Mouse (Mus musculus) macrophage (primary cell): ENCODE measurements around the gene Mta1. TPM values are rescaled to one million over a fixed set of nuclear protein-coding genes. Genes with fewer than 3 reads are reported as not detected.
A peak's percentile ranks its signal among the peaks of the same experiment; 100 is the strongest.

Experiments used
- H3K27ac ChIP-seq: fragments of 350-480 bp; formaldehyde crosslinking; 2 replicates; pipeline ENCODE4 v1.9.0; 2021
- H3K36me3 ChIP-seq: fragments of 350-480 bp; formaldehyde crosslinking; 2 replicates; pipeline ENCODE4 v1.9.0; 2021; ENCODE audit errors: inconsistent target
- H3K4me3 ChIP-seq: fragments of 350-480 bp; formaldehyde crosslinking; 2 replicates; pipeline ENCODE4 v1.9.0; 2021; ENCODE audit errors: inconsistent target
- H3K79me2 ChIP-seq: fragments of 350-480 bp; formaldehyde crosslinking; 2 replicates; pipeline ENCODE4 v1.9.0; 2021; ENCODE audit errors: inconsistent target
- WGBS: methylation state at CpG from one replicate; pipeline ENCODE4 v1.1.7; 2026; ENCODE audit warnings: inconsistent platforms; ENCODE audit not compliant: missing documents; 5-methylcytosine and 5-hydroxymethylcytosine counted together
- polyA plus RNA-seq: library from polyadenylated mRNA; stranded (reverse); fragments of 250-400 nt; gene quantifications from 3 replicates; pipeline ENCODE4 v1.2.4, GENCODE M21; 2018; ENCODE audit warnings: inconsistent platforms

Gene Mta1
- polyA plus RNA-seq, 1 experiment from 2014 or later: 28.3 TPM

DNA sequence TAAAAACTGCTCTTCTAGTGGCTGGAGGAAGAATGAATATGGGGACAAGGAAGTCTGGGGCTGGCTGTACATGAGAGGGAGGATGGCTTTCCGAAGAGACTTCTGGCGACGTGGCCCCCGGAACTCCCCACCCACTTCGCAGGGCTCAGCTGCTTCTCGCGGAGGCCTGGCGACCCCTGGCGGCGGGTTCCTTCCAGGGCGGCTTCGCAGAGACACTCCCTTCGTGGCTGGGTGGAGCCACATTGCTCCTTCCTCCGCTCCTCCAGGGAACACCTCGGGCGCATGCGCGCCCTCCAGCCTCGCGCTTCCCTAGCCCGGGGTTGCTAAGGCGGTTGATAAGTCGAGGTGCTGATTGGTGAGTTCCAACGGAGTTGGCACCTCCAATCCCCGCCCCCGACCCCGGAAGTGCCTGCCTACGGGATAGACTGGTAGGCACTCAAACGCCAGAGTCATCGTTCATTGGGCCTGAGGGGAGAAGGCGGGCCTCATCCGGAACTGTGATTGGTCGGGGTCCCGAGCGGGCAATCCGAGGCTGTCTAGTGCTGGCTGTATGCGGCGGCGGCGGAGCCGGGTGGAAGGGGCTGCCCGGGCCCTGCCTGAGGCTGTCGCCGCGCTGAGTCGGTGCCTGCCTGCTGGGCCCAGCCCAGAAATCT is 57.9 kb downstream of the Mta1 start, which contains the start of gene Tedc1:
Tedc1 (plus strand) TSS at position 535 of the 653 bp plus-strand sequence.
- peak within 1 kb of the TSS; percentile 76 for H3K4me3 ChIP-seq
- WGBS: under 1% methylated on average over 35 of the region's 46 CpGs
- peak within 1 kb of the TSS; percentile 80 for H3K27ac ChIP-seq
- peaks cover 15% of the 10 kb centered on the region for H3K79me2 ChIP-seq
- no peaks in the 10 kb centered on the region for H3K36me3 ChIP-seq

GRCm38 (mm10) chr12:113156540-113156929 is 58.5 kb downstream of the Mta1 start:
- 2% methylated on average over 23 of the region's 23 CpGs for WGBS
- Histone ChIP-seq H3K4me3 (peak overlapping the region; percentile 76), H3K79me2 (peaks cover 15% of the 10 kb centered on the region), H3K36me3 (no peaks in the 10 kb centered on the region), H3K27ac (peak overlapping the region; percentile 35; the same call in 1 of the 2 replicates)

DNA sequence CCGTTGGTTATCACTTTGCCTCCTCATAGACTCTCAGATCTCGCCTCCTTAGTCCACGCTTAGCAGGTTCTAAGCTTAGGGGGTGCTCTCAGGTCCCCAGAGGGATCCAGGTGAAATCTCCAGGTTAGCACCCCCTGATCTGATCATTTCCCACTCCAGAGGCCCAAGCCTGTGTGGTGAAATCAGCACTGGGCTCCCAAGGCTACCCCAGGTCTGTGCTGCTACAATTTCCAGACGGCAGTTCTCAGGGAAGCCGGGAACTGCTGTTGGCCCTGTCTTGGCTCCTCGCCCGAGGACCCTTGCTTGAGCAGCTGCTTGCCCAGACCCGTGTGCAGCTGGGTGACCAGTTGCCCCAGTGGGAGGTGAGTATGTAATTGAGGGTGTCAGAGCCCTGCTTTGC is 58.9 kb downstream of the Mta1 start:
- H3K36me3 ChIP-seq: no peaks in the 10 kb centered on the region
- H3K79me2 ChIP-seq: peaks cover 14% of the 10 kb centered on the region
- no peak overlapping the region for H3K27ac ChIP-seq
- 66% methylated on average over 8 of the region's 8 CpGs for WGBS
- peak overlapping the region; percentile 76 for H3K4me3 ChIP-seq

GRCm38 (mm10) chr12:113157521-113157920 is 59.4 kb downstream of the Mta1 start:
- 96% methylated on average over 8 of the region's 8 CpGs for WGBS
- no peak overlapping the region for H3K4me3 ChIP-seq
- H3K27ac ChIP-seq: no peak overlapping the region
- H3K79me2 ChIP-seq: peaks cover 9% of the 10 kb centered on the region
- no peaks in the 10 kb centered on the region for H3K36me3 ChIP-seq

DNA sequence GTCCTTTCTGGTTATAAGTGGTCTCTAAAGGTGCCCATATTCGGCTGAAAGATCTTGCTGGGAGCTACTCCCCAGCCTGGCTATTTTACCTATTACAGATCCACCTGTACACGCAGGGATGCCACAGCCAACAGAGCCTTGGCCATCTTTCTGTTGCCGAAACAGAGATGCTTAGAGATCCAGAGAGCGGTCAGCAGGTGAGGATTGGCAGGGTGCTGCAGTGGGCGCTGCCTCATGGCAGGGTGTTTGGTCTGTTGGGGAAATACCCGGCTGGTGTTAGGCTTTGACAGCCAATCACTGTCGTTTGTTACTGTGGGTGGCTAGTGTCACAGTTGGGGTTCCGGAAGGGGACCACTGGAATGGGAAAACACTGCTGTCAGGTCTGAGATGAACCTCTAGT is 59.9 kb downstream of the Mta1 start:
- Histone ChIP-seq H3K27ac (no peak overlapping the region), H3K79me2 (peaks cover 4% of the 10 kb centered on the region), H3K36me3 (no peaks in the 10 kb centered on the region), H3K4me3 (no peak overlapping the region)
- WGBS: 92% methylated on average over 8 of the region's 8 CpGs

- Histone ChIP-seq H3K27ac (no peak overlapping the region), H3K79me2 (no peaks in the 10 kb centered on the region), H3K4me3 (no peak overlapping the region), H3K36me3 (no peaks in the 10 kb centered on the region)
- WGBS: 67% methylated on average over 11 of the region's 11 CpGs
These were observed 65.5 kb downstream of the Mta1 start for GRCm38 (mm10) chr12:113163561-113164006.

DNA sequence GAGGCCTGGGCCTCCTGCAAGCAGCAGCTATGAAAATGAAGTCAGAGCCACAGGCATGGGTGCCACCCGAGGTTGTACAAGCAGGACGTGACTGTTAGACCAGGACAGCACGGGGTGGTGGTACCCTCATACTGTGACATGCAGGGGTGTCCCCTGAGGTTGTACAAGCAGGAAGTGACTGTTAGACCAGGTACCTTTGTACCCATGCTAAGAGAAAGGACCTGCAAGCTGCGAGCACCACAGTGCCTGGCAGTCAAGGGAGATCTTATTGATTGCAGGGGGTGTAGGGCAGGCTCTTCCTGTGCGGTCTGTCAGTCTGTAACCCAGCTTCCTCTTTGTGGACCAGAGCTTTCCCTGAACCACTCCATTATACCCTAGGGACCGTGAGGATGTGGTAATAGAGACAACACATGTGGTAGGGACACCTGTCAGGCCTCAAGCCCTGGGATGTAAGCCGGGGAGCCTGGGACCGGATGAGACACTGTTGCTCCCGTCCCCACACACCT is 70.0 kb downstream of the Mta1 start:
- Histone ChIP-seq H3K27ac (no peak overlapping the region), H3K4me3 (no peak overlapping the region)
- 5% methylated on average over 9 of the region's 9 CpGs for WGBS

DNA sequence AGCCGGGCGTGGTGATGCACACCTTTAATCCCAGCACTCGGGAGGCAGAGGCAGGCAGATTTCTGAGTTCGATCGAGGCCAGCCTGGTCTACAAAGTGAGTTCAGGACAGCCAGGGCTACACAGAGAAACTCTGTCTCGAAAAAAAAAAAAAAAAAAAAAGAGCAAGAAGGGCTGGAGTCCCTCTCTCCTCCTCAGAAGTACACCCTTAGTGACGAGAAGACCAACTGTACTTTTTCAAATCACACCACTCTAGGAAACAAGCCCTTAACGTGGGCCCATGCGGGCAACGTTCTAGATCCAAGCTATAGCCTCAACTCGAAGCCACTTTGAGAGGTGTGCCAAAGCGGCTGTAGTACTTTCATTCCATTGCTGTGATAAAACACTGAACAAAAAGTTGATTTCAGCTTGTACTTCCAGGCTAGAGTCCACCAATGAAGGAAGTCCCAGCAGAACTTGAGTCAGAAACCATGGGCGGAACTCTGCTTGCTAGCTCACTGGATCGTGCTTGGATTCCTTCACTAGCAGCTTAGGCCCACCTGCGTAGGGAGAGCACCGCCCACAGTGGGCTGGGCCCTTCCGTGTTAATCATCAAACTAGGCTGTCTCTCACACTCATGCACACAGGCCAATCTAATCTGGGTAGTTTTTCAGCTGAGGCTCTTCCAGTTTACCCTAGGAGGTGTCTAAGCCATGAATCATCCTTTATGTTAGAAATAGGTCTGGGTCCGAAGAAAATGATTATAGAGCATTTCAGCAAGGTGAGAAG is 79.1 kb downstream of the Mta1 start:
- H3K4me3 ChIP-seq: no peak overlapping the region
- H3K79me2 ChIP-seq: no peaks in the 10 kb centered on the region
- 95% methylated on average over 17 of the region's 18 CpGs for WGBS
- H3K36me3 ChIP-seq: no peaks in the 10 kb centered on the region
- H3K27ac ChIP-seq: no peak overlapping the region

More for the DNA sequence above, 70.0 kb downstream of the Mta1 start:
- Histone ChIP-seq H3K36me3 (no peaks in the 10 kb centered on the region), H3K79me2 (no peaks in the 10 kb centered on the region)

- no peaks in the 10 kb centered on the region for H3K79me2 ChIP-seq
- H3K4me3 ChIP-seq: no peak overlapping the region
- 96% methylated on average over 3 of the region's 4 CpGs for WGBS
- no peaks in the 10 kb centered on the region for H3K36me3 ChIP-seq
- H3K27ac ChIP-seq: no peak overlapping the region
These were observed 82.9 kb downstream of the Mta1 start for GRCm38 (mm10) chr12:113181020-113181419.

- no peaks in the 10 kb centered on the region for H3K36me3 ChIP-seq
- 68% methylated on average over 5 of the region's 5 CpGs for WGBS
- H3K4me3 ChIP-seq: no peak overlapping the region
- H3K79me2 ChIP-seq: no peaks in the 10 kb centered on the region
- no peak overlapping the region for H3K27ac ChIP-seq
These were observed 86.9 kb downstream of the Mta1 start for GRCm38 (mm10) chr12:113184945-113185344.

DNA sequence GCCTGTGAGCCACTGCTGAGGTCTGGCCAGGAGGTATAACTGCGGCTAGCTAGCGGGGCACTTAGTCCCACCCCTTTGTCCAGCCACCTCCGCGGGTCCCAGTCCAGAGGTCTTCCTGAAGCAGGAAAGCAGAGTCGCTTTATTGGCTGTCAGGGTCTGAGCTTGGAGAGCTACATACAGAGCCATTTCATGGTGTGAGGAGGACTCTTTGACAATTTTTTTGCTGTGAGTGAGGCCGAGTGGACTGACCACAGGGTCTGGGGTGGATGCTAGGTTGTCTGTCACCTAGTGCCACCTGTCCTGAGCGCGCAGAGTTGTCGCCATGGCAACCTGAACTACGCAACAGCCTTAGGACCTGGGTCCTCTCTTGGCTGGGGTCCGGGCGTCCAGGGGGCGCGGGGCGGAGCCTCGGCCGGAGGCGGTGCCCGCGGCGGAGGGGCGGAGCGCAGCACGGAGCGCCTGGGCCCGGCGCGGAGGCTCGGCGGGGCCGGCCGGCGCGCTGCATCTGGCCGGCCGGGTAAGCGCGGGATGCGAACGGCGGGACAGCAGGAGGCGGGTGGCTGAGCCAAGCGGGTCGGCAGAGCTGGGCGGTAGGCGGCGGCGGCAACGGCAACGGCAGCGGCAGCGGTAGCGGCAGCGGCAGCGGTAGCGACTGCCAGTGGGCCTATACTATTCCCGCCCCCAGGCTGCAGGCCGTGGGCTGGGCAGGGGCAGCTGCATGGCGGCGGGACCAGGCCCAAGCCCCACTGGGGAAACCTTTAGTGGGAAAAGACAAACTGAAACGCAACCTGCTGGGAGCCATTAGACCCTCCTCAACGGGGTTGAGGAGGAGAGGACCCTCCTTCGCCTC is 87.6 kb downstream of the Mta1 start, which contains the start of gene Tmem121:
Tmem121 (plus strand) TSS at position 489 of the 850 bp plus-strand sequence.
- no peaks in the 10 kb centered on the region for H3K36me3 ChIP-seq
- no peak within 1 kb of the TSS for H3K4me3 ChIP-seq
- H3K27ac ChIP-seq: no peak within 1 kb of the TSS
- H3K79me2 ChIP-seq: no peaks in the 10 kb centered on the region
- 11% methylated on average over 63 of the region's 63 CpGs for WGBS

- Histone ChIP-seq H3K4me3 (no peak overlapping the region), H3K36me3 (no peaks in the 10 kb centered on the region), H3K27ac (no peak overlapping the region), H3K79me2 (no peaks in the 10 kb centered on the region)
- WGBS: 81% methylated on average over 12 of the region's 12 CpGs
These were observed 88.4 kb downstream of the Mta1 start for GRCm38 (mm10) chr12:113186326-113187010.
